Mouse (Mus musculus): ENCODE measurements around the gene Dph1. TPM values are rescaled to one million over a fixed set of nuclear protein-coding genes. Genes with fewer than 3 reads are reported as not detected.

The Dph1 gene
- polyA plus RNA-seq, 1 experiment from 2014 or later: 16.6 TPM

GRCm38 (mm10) chr11:75169405-75170080 lies 21.5 kb downstream of the Dph1 start, which contains the start of gene Hic1:
Hic1 (minus strand) TSS chr11:75169519.
- peaks cover 82% of the 10 kb centered on the region for H3K4me1 ChIP-seq
- ATAC-seq (ENCODE audit: low FRiP score): no peak
- H3K9ac ChIP-seq: peak within 1 kb of the TSS; percentile 49
- no peak within 1 kb of the TSS for H3K27ac ChIP-seq
- H3K27me3 ChIP-seq: peaks cover 94% of the 10 kb centered on the region
- peak within 1 kb of the TSS; percentile 46 for H3K4me3 ChIP-seq (replicated peaks)
- peak within 1 kb of the TSS; percentile 83 for H3K4me2 ChIP-seq
- H3K9me3 ChIP-seq: no peaks in the 10 kb centered on the region
- no peaks in the 10 kb centered on the region for H3K36me3 ChIP-seq (replicated peaks)
- WGBS: 5% methylated on average over 23 of the region's 23 CpGs

- no peak for ATAC-seq (ENCODE audit: low FRiP score)
- peaks cover 76% of the 10 kb centered on the region for H3K4me1 ChIP-seq
- H3K4me3 ChIP-seq (replicated peaks): peak overlapping the region; percentile 46
- no peaks in the 10 kb centered on the region for H3K9me3 ChIP-seq
- WGBS: under 1% methylated on average over 83 of the region's 83 CpGs
- peak overlapping the region; percentile 83 for H3K4me2 ChIP-seq
- H3K9ac ChIP-seq: peak overlapping the region; percentile 49
- peaks cover 3% of the 10 kb centered on the region for H3K36me3 ChIP-seq (replicated peaks)
- no peak overlapping the region for H3K27ac ChIP-seq
- H3K27me3 ChIP-seq: peaks cover 98% of the 10 kb centered on the region
Observed at GRCm38 (mm10) chr11:75168590-75169361, 22.3 kb downstream of the Dph1 start.

GRCm38 (mm10) chr11:75167643-75168589 lies 23.1 kb downstream of the Dph1 start:
- Histone ChIP-seq H3K9me3 (no peaks in the 10 kb centered on the region), H3K27me3 (peaks cover 100% of the 10 kb centered on the region), H3K4me2 (peak overlapping the region; percentile 83), H3K9ac (peak overlapping the region; percentile 49), H3K4me3 (replicated peaks) (peak overlapping the region; percentile 46), H3K4me1 (peaks cover 69% of the 10 kb centered on the region), H3K36me3 (replicated peaks) (peaks cover 11% of the 10 kb centered on the region), H3K27ac (0 out of 2 replicates have a peak overlapping the region, but pooled peaks have one; percentile 1)
- no peak for ATAC-seq (ENCODE audit: low FRiP score)
- WGBS: 3% methylated on average over 53 of the region's 63 CpGs

- H3K4me1 ChIP-seq: peaks cover 61% of the 10 kb centered on the region
Observed at GRCm38 (mm10) chr11:75166861-75167642, 24.0 kb downstream of the Dph1 start.

GRCm38 (mm10) chr11:75166193-75166842 lies 24.7 kb downstream of the Dph1 start:
- no peaks in the 10 kb centered on the region for H3K9me3 ChIP-seq
- H3K36me3 ChIP-seq (replicated peaks): peaks cover 26% of the 10 kb centered on the region
- H3K27me3 ChIP-seq: peaks cover 87% of the 10 kb centered on the region
- WGBS: 4% methylated on average over 55 of the region's 55 CpGs
- no peak for ATAC-seq (ENCODE audit: low FRiP score)
- peak overlapping the region; percentile 43 for H3K4me2 ChIP-seq
- peak overlapping the region; percentile 46 for H3K4me3 ChIP-seq (replicated peaks)
- H3K9ac ChIP-seq: no peak overlapping the region
- H3K27ac ChIP-seq: no peak overlapping the region
- H3K4me1 ChIP-seq: peaks cover 54% of the 10 kb centered on the region

More at GRCm38 (mm10) chr11:75166861-75167642, 24.0 kb downstream of the Dph1 start:
- no peak overlapping the region for H3K9ac ChIP-seq
- H3K27me3 ChIP-seq: peaks cover 94% of the 10 kb centered on the region
- H3K27ac ChIP-seq: no peak overlapping the region
- H3K4me3 ChIP-seq (replicated peaks): peak overlapping the region; percentile 46
- peak overlapping the region; percentile 43 for H3K4me2 ChIP-seq
- WGBS: 2% methylated on average over 67 of the region's 68 CpGs
- no peaks in the 10 kb centered on the region for H3K9me3 ChIP-seq
- ATAC-seq (ENCODE audit: low FRiP score): no peak
- peaks cover 18% of the 10 kb centered on the region for H3K36me3 ChIP-seq (replicated peaks)

GRCm38 (mm10) chr11:75165441-75166192 lies 25.4 kb downstream of the Dph1 start:
- no peak overlapping the region for H3K9ac ChIP-seq
- H3K36me3 ChIP-seq (replicated peaks): peaks cover 31% of the 10 kb centered on the region
- peak overlapping the region; percentile 46 for H3K4me3 ChIP-seq (replicated peaks)
- 3% methylated on average over 54 of the region's 54 CpGs for WGBS
- peaks cover 51% of the 10 kb centered on the region for H3K4me1 ChIP-seq
- H3K9me3 ChIP-seq: no peaks in the 10 kb centered on the region
- no peak overlapping the region for H3K27ac ChIP-seq
- H3K4me2 ChIP-seq: peak overlapping the region; percentile 43
- H3K27me3 ChIP-seq: peaks cover 80% of the 10 kb centered on the region
- no peak for ATAC-seq (ENCODE audit: low FRiP score)

GRCm38 (mm10) chr11:75164750-75165149 lies 26.3 kb downstream of the Dph1 start:
- 12% methylated on average over 15 of the region's 15 CpGs for WGBS
- H3K36me3 ChIP-seq (replicated peaks): peaks cover 40% of the 10 kb centered on the region
- no peak for ATAC-seq (ENCODE audit: low FRiP score)
- no peaks in the 10 kb centered on the region for H3K9me3 ChIP-seq
- H3K4me2 ChIP-seq: no peak overlapping the region
- H3K4me1 ChIP-seq: peaks cover 43% of the 10 kb centered on the region
- peaks cover 71% of the 10 kb centered on the region for H3K27me3 ChIP-seq
- H3K4me3 ChIP-seq (replicated peaks): 0 out of 2 replicates have a peak overlapping the region, but pooled peaks have one; percentile 46
- no peak overlapping the region for H3K9ac ChIP-seq
- no peak overlapping the region for H3K27ac ChIP-seq

- H3K9me3 ChIP-seq: no peaks in the 10 kb centered on the region
- no peak for ATAC-seq (ENCODE audit: low FRiP score)
- H3K4me3 ChIP-seq (replicated peaks): no peak overlapping the region
- H3K9ac ChIP-seq: no peak overlapping the region
- peaks cover 47% of the 10 kb centered on the region for H3K36me3 ChIP-seq (replicated peaks)
- H3K4me2 ChIP-seq: no peak overlapping the region
- WGBS: 79% methylated on average over 2 of the region's 2 CpGs
- H3K27ac ChIP-seq: no peak overlapping the region
- H3K27me3 ChIP-seq: peaks cover 64% of the 10 kb centered on the region
- H3K4me1 ChIP-seq: peaks cover 37% of the 10 kb centered on the region
Observed at GRCm38 (mm10) chr11:75164051-75164450, 27.0 kb downstream of the Dph1 start.

GRCm38 (mm10) chr11:75163379-75163778 lies 27.7 kb downstream of the Dph1 start:
- WGBS: 96% methylated on average over 6 of the region's 6 CpGs
- no peak for ATAC-seq (ENCODE audit: low FRiP score)
- no peak overlapping the region for H3K9ac ChIP-seq
- H3K27ac ChIP-seq: no peak overlapping the region
- H3K27me3 ChIP-seq: peaks cover 58% of the 10 kb centered on the region
- no peak overlapping the region for H3K4me3 ChIP-seq (replicated peaks)
- no peaks in the 10 kb centered on the region for H3K9me3 ChIP-seq
- H3K4me2 ChIP-seq: no peak overlapping the region
- H3K36me3 ChIP-seq (replicated peaks): peaks cover 48% of the 10 kb centered on the region
- H3K4me1 ChIP-seq: peaks cover 30% of the 10 kb centered on the region

- Histone ChIP-seq H3K36me3 (replicated peaks) (peaks cover 48% of the 10 kb centered on the region), H3K9ac (no peak overlapping the region), H3K4me3 (replicated peaks) (no peak overlapping the region), H3K4me2 (no peak overlapping the region), H3K9me3 (no peaks in the 10 kb centered on the region), H3K4me1 (peaks cover 23% of the 10 kb centered on the region), H3K27ac (no peak overlapping the region), H3K27me3 (peaks cover 50% of the 10 kb centered on the region)
- ATAC-seq (ENCODE audit: low FRiP score): no peak
- 92% methylated on average over 12 of the region's 12 CpGs for WGBS
Observed at GRCm38 (mm10) chr11:75162591-75163080, 28.4 kb downstream of the Dph1 start.
